Mouse (Mus musculus) forebrain, embryonic 16.5 days (tissue): ENCODE results near the gene Pabpc5. TPM values are rescaled to one million over a fixed set of nuclear protein-coding genes. Genes with fewer than 3 reads are reported as not detected.

ENCODE experiments used
- ATAC-seq: fragments of 200-750 bp; cut with Nextera tagmentation; 2 replicates; pipeline ENCODE4 v1.8.0; 2017; ENCODE audit warnings: mild to moderate bottlenecking, moderate library complexity
- H3K27ac ChIP-seq: fragments of 300-500 bp; sonication (generic); 2 replicates; pipeline ENCODE4 v1.5.1; 2014; ENCODE audit warnings: low read length, control low read depth
- H3K27me3 ChIP-seq: fragments of 300-500 bp; sonication (generic); replicated peaks from 2 replicates; pipeline ENCODE4 v1.6.1; 2014; ENCODE audit warnings: low read length; ENCODE audit not compliant: control insufficient read depth, insufficient read depth
- H3K36me3 ChIP-seq: fragments of 300-500 bp; sonication (generic); 2 replicates; pipeline ENCODE4 v1.6.1; 2014; ENCODE audit not compliant: control insufficient read depth, insufficient read depth
- H3K4me1 ChIP-seq: fragments of 300-500 bp; sonication (generic); replicated peaks from 2 replicates; pipeline ENCODE4 v1.6.1; 2014; ENCODE audit warnings: low read length; ENCODE audit not compliant: control insufficient read depth, insufficient read depth
- H3K4me2 ChIP-seq: fragments of 300-500 bp; sonication (generic); 2 replicates; pipeline ENCODE4 v1.6.1; 2014; ENCODE audit warnings: mild to moderate bottlenecking, low read length, control low read depth
- H3K4me3 ChIP-seq: fragments of 300-500 bp; sonication (generic); replicated peaks from 2 replicates; pipeline ENCODE4 v1.5.1; 2014; ENCODE audit warnings: mild to moderate bottlenecking, low read length, control low read depth
- H3K9ac ChIP-seq: fragments of 300-500 bp; sonication (generic); replicated peaks from 2 replicates; pipeline ENCODE4 v1.6.1; 2014; ENCODE audit warnings: low read depth, low read length, control low read depth
- H3K9me3 ChIP-seq: fragments of 300-500 bp; sonication (generic); 2 replicates; pipeline ENCODE4 v1.6.1; 2016; ENCODE audit warnings: low read length; ENCODE audit not compliant: control insufficient read depth
- WGBS: fragments of 180-500 bp; shearing (Covaris S2); extraction: QIAGEN DNeasy Blood & Tissue Kit; methylation state at CpG from one replicate; pipeline ENCODE4 v1.1.7; 2014; 5-methylcytosine and 5-hydroxymethylcytosine counted together
- polyA plus RNA-seq: library from polyadenylated mRNA; unstranded; fragments of >200 nt; fragmentation: Nextera tagmentation; extraction: Ambion mirVana; gene quantifications from 2 replicates; pipeline ENCODE4 v1.2.1, GENCODE M21; 2015

Gene Pabpc5
- 1.6 and 1.9 TPM in 2 replicates for polyA plus RNA-seq

DNA sequence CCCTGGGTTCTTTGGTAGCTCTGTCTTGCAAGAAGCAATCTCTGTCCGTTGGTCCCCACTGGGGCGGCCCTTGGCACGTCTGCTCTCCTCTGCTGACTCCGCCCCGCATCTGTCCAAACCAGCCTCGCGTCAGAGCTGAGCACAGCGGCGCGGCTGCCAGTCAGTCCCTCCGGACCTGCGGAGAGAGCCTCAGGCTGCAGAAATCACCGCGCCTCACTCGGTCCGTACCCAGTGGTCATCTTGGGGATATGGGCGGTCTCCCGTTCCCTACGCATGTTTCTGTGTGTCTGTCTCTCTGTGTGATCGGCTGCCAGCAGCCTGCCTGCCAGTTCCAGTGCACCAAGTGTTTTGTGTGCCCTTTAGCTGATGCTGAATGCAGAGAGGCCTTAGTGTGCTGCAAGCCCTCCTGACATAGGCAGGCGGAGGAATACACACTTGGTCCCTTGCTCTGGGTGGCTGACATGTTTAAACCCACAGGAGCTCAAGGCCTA lies at the start of gene Pabpc5:
Gene Pabpc5, plus strand, starts transcription at position 116 of the 491 bp plus-strand sequence.
- 9% methylated on average over 21 of the region's 21 CpGs for WGBS
- H3K4me2 ChIP-seq = peak within 1 kb of the TSS; percentile 49
- peak within 1 kb of the TSS; percentile 83 for H3K27ac ChIP-seq
- no peaks in the 10 kb centered on the region for H3K4me1 ChIP-seq
- H3K4me3 ChIP-seq = peak within 1 kb of the TSS; percentile 50
- no peaks in the 10 kb centered on the region for H3K36me3 ChIP-seq
- peak; percentile 99 for ATAC-seq
- H3K9me3 ChIP-seq = no peaks in the 10 kb centered on the region
- no peaks in the 10 kb centered on the region for H3K27me3 ChIP-seq
- H3K9ac ChIP-seq = peak within 1 kb of the TSS; percentile 73

DNA sequence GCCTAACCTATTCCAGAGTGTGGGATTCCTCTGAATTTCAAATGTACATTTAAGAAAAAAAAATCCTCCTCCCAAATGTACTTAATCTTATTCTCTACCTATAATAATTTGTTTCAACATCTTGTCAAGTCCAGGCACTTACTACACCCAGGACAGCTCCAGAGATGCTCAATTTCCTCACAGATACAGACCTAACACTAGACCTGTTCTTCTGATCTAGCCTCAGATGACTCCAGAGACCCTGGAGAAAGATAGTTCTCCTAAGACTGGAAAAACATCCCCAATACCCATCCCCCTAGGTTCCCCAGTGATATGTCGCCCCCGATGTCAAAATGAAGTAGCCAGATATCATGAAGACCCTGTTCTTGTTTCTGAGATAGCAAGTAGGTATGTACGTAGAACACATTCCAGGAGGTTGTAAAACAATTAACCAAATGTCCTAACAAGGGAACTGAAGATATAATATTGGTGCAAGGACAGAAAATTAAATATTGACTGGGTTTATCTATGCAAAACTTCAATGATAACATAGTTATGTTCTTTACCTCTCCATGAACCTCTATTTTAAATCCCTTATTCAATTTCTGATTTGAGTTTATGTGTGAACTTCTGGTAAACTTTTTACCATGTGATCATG lies 39.9 kb upstream of the Pabpc5 start:
- no peaks in the 10 kb centered on the region for H3K9me3 ChIP-seq
- no peaks in the 10 kb centered on the region for H3K4me1 ChIP-seq
- 88% methylated on average over 3 of the region's 3 CpGs for WGBS
- no peak overlapping the region for H3K9ac ChIP-seq
- no peak for ATAC-seq
- no peak overlapping the region for H3K4me3 ChIP-seq
- no peaks in the 10 kb centered on the region for H3K27me3 ChIP-seq
- no peak overlapping the region for H3K27ac ChIP-seq
- no peaks in the 10 kb centered on the region for H3K36me3 ChIP-seq
- no peak overlapping the region for H3K4me2 ChIP-seq

DNA sequence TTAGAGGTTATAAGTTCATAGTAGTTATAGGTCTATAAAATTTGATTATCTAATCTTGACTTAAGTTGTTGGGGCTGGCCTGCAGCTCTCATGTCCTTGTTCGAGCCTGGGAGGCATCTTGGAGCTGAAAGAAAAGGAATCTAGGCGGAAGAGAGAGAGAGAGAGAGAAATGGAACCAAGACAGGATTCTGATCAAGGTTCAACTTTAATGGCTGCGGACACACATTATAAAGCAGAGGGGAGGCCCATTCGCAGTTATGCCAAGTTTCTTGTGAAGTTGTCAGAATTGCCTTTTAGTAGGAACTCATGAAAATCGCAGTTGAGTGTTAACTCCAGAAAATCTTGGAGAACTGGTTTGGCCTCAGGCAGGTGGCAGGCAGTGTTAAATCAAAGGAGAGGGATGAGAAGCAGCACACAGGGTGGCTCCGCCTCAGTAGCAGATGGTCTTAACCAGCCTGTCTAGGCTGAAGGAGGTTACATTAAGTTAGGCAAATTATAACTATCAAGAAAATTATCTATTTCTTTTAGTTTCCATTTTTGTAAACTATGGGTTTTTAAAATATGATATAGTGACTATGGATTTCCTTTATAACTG lies 38.6 kb upstream of the Pabpc5 start:
- Histone ChIP-seq H3K4me1 (no peaks in the 10 kb centered on the region), H3K9me3 (no peaks in the 10 kb centered on the region), H3K27me3 (no peaks in the 10 kb centered on the region), H3K4me3 (no peak overlapping the region), H3K4me2 (no peak overlapping the region), H3K36me3 (no peaks in the 10 kb centered on the region), H3K27ac (no peak overlapping the region), H3K9ac (no peak overlapping the region)
- no peak for ATAC-seq
- WGBS = 78% methylated on average over 6 of the region's 6 CpGs

DNA sequence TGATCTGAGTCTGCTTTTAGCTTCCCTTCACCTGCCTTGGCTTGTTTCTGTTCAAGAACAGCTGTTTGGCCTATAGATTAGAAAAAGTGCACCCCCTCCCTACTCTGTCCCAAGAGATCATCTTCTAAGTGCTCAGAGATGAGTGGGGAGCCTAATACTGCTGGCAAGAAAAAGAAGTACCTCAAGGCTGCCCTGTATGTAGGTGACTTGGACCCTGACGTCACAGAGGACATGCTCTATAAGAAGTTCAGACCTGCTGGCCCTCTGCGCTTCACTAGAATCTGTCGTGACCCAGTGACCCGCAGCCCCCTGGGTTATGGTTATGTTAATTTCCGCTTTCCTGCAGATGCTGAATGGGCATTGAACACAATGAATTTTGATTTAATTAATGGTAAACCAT lies 856 bp downstream of the Pabpc5 start:
- H3K36me3 ChIP-seq = no peaks in the 10 kb centered on the region
- H3K9ac ChIP-seq = no peak overlapping the region; the same call in 1 of the 2 replicates
- H3K27me3 ChIP-seq = no peaks in the 10 kb centered on the region
- ATAC-seq = 0 out of 2 replicates have a peak, but pooled peaks have one; percentile 19
- H3K9me3 ChIP-seq = no peaks in the 10 kb centered on the region
- H3K4me3 ChIP-seq = peak overlapping the region; percentile 50; the same call in 1 of the 2 replicates
- peak overlapping the region; percentile 49 for H3K4me2 ChIP-seq
- 0 out of 2 replicates have a peak overlapping the region, but pooled peaks have one; percentile 28 for H3K27ac ChIP-seq
- WGBS = 70% methylated on average over 5 of the region's 5 CpGs
- H3K4me1 ChIP-seq = no peaks in the 10 kb centered on the region
